Mouse (Mus musculus) stomach, postnatal 0 days (tissue): ENCODE measurements at regions not wholly inside any gene's neighbourhood (a gene's known extent, or its start where the extent isn't known, plus 50 kb on each side); places are given as distances from the start of the nearest gene placed in this dataset.

Experiments
- CTCF ChIP-seq: IDR thresholded peaks from 2 replicates; pipeline ENCODE4 v1.5.1; 2016; ENCODE audit warnings: antibody characterized with exemption, low read depth, mild to moderate bottlenecking, moderate library complexity
- EP300 ChIP-seq: optimal IDR thresholded peaks from 2 replicates; pipeline ENCODE3; 2016; ENCODE audit warnings: antibody characterized with exemption

DNA sequence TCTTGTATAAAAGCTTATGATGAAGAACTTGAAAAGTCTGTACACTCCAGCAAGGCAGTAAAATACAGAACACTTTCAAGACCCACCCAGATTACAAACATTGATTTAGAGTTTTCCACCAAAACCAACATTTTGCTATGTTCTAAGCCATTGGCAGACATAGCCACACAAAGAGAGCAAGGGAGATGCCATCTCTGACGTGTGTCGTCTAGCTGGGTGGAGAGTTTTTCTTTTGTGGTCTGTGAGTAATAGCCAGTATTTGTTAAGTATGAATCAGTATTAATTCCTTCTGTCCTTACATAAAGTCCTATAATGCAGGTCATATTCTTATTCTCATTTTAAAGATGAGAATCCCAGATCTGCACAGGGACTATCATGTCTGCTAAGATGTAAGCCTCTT is 329.8 kb downstream of the Atp6ap1l start:
- TF ChIP-seq CTCF (no peak), EP300 (no peak)
